Mouse (Mus musculus): Measurements from ENCODE around the gene P3h4.

Gene P3h4

GRCm38 (mm10) chr11:100392958-100393357, 21.7 kb downstream of the P3h4 start:
- DNase-seq (ENCODE audit: low read depth in 1 of 2, low spot score in 2 of 2): no peak

GRCm38 (mm10) chr11:100391884-100392345, 22.7 kb downstream of the P3h4 start:
- no peak for DNase-seq (ENCODE audit: low read depth in 1 of 2, low spot score in 2 of 2)

- no peak for DNase-seq (ENCODE audit: low read depth in 1 of 2, low spot score in 2 of 2)
Observed at GRCm38 (mm10) chr11:100391081-100391883, 23.4 kb downstream of the P3h4 start.

GRCm38 (mm10) chr11:100389931-100390445, 24.6 kb downstream of the P3h4 start:
- DNase-seq (ENCODE audit: low read depth in 1 of 2, low spot score in 2 of 2): no peak

GRCm38 (mm10) chr11:100388588-100388987, 26.0 kb downstream of the P3h4 start:
- DNase-seq (ENCODE audit: low read depth in 1 of 2, low spot score in 2 of 2): no peak

GRCm38 (mm10) chr11:100387589-100388375, 26.9 kb downstream of the P3h4 start:
- no peak for DNase-seq (ENCODE audit: low read depth in 1 of 2, low spot score in 2 of 2)

- no peak for DNase-seq (ENCODE audit: low read depth in 1 of 2, low spot score in 2 of 2)
Observed at GRCm38 (mm10) chr11:100387111-100387510, 27.5 kb downstream of the P3h4 start.

GRCm38 (mm10) chr11:100386586-100386985, 28.1 kb downstream of the P3h4 start:
- no peak for DNase-seq (ENCODE audit: low read depth in 1 of 2, low spot score in 2 of 2)

- no peak for DNase-seq (ENCODE audit: low read depth in 1 of 2, low spot score in 2 of 2)
Observed at GRCm38 (mm10) chr11:100385016-100385415, 29.6 kb downstream of the P3h4 start.

- DNase-seq (ENCODE audit: low read depth in 1 of 2, low spot score in 2 of 2): no peak
Observed at GRCm38 (mm10) chr11:100382682-100383081, 32.0 kb downstream of the P3h4 start.

- DNase-seq (ENCODE audit: low read depth in 1 of 2, low spot score in 2 of 2): no peak
Observed at GRCm38 (mm10) chr11:100379311-100379710, 35.3 kb downstream of the P3h4 start.

GRCm38 (mm10) chr11:100378446-100378845, 36.2 kb downstream of the P3h4 start:
- DNase-seq (ENCODE audit: low read depth in 1 of 2, low spot score in 2 of 2): no peak

- DNase-seq (ENCODE audit: low read depth in 1 of 2, low spot score in 2 of 2): no peak
Observed at GRCm38 (mm10) chr11:100377989-100378388, 36.6 kb downstream of the P3h4 start.

GRCm38 (mm10) chr11:100376746-100377389, 37.8 kb downstream of the P3h4 start:
- DNase-seq (ENCODE audit: low read depth in 1 of 2, low spot score in 2 of 2): no peak

- DNase-seq (ENCODE audit: low read depth in 1 of 2, low spot score in 2 of 2): no peak
Observed at GRCm38 (mm10) chr11:100376005-100376404, 38.6 kb downstream of the P3h4 start.

GRCm38 (mm10) chr11:100375127-100375526, 39.5 kb downstream of the P3h4 start:
- no peak for DNase-seq (ENCODE audit: low read depth in 1 of 2, low spot score in 2 of 2)

GRCm38 (mm10) chr11:100371981-100372558, 42.6 kb downstream of the P3h4 start:
- no peak for DNase-seq (ENCODE audit: low read depth in 1 of 2, low spot score in 2 of 2)

GRCm38 (mm10) chr11:100369822-100370221, 44.8 kb downstream of the P3h4 start:
- no peak for DNase-seq (ENCODE audit: low read depth in 1 of 2, low spot score in 2 of 2)

- DNase-seq (ENCODE audit: low read depth in 1 of 2, low spot score in 2 of 2): no peak
Observed at GRCm38 (mm10) chr11:100369145-100369544, 45.5 kb downstream of the P3h4 start.

- peak in 1 of 2 experiments; percentile 41 for DNase-seq (ENCODE audit: low read depth in 1 of 2, low spot score in 2 of 2)
Observed at GRCm38 (mm10) chr11:100362979-100363562, 51.6 kb downstream of the P3h4 start.

Data from monocyte, adult 2 months (primary cell).